Mouse (Mus musculus) G1E (cell line): ENCODE data around the gene Robo2.

Experiments used
- CTCF ChIP-seq: IDR thresholded peaks from 2 replicates; pipeline ENCODE4 v1.5.1; 2012; ENCODE audit warnings: low read depth, low read length, inconsistent platforms, mixed read lengths
- GATA1 ChIP-seq: IDR thresholded peaks from 2 replicates; pipeline ENCODE4 v1.6.1; 2012; ENCODE audit warnings: borderline replicate concordance, low read length, inconsistent platforms, mixed read lengths
- POLR2AphosphoS5 ChIP-seq: IDR thresholded peaks from 2 replicates; pipeline ENCODE4 v1.6.1; 2012; ENCODE audit warnings: low read depth, low read length, inconsistent platforms; ENCODE audit not compliant: insufficient replicate concordance

- no peak for TF ChIP-seq CTCF
- no peak for TF ChIP-seq POLR2AphosphoS5
- no peak for TF ChIP-seq GATA1
Measured at GRCm38 (mm10) chr16:74244452-74244851, 167.2 kb downstream of the Robo2 start.
